Mouse (Mus musculus) kidney, postnatal 0 days (tissue): Measurements from ENCODE around the gene Gosr2. TPM values are rescaled to one million over a fixed set of nuclear protein-coding genes. Genes with fewer than 3 reads are reported as not detected.

Source experiments
- ATAC-seq: fragments of 200-750 bp; cut with Nextera tagmentation; replicated peaks from 2 replicates; pipeline ENCODE4 v1.8.0; 2017; ENCODE audit warnings: low read depth, moderate number of reproducible peaks, moderate TSS enrichment, moderate library complexity; ENCODE audit not compliant: low FRiP score
- DNase-seq: peaks from one replicate; pipeline ENCODE4 v3.0.0-alpha.2; 2016; ENCODE audit warnings: low spot score
- H3K27ac ChIP-seq: fragments of 300-500 bp; sonication (generic); 2 replicates; pipeline ENCODE4 v1.5.1; 2014; ENCODE audit warnings: mild to moderate bottlenecking
- H3K27me3 ChIP-seq: fragments of 300-500 bp; sonication (generic); 2 replicates; pipeline ENCODE4 v1.6.1; 2014; ENCODE audit warnings: low read length, mixed read lengths; ENCODE audit not compliant: insufficient read depth
- H3K36me3 ChIP-seq: fragments of 300-500 bp; sonication (generic); 2 replicates; pipeline ENCODE4 v1.6.1; 2014; ENCODE audit warnings: low read length, mixed read lengths; ENCODE audit not compliant: insufficient read depth
- H3K4me1 ChIP-seq: fragments of 300-500 bp; sonication (generic); replicated peaks from 2 replicates; pipeline ENCODE4 v1.6.1; 2014; ENCODE audit warnings: antibody characterized with exemption, low read length, mixed read lengths; ENCODE audit not compliant: insufficient read depth
- H3K4me2 ChIP-seq: fragments of 300-500 bp; sonication (generic); 2 replicates; pipeline ENCODE4 v1.6.1; 2014; ENCODE audit warnings: mild to moderate bottlenecking, low read length, moderate library complexity, mixed read lengths
- H3K4me3 ChIP-seq: fragments of 300-500 bp; sonication (generic); replicated peaks from 2 replicates; pipeline ENCODE4 v1.5.1; 2014; ENCODE audit warnings: low read depth, low read length
- H3K9ac ChIP-seq: fragments of 300-500 bp; sonication (generic); 2 replicates; pipeline ENCODE4 v1.6.1; 2014; ENCODE audit warnings: low read depth, low read length
- H3K9me3 ChIP-seq: fragments of 300-500 bp; sonication (generic); replicated peaks from 2 replicates; pipeline ENCODE4 v1.6.1; 2016; ENCODE audit warnings: low read length, inconsistent platforms, mixed read lengths
- CTCF ChIP-seq: IDR thresholded peaks from 2 replicates; pipeline ENCODE4 v1.5.1; 2016; ENCODE audit warnings: antibody characterized with exemption, low read depth, mild to moderate bottlenecking, moderate library complexity
- WGBS: fragments of 180-500 bp; shearing (Covaris S2); extraction: QIAGEN DNeasy Blood & Tissue Kit; methylation state at CpG from one replicate; pipeline ENCODE4 v1.1.7; 2014; 5-methylcytosine and 5-hydroxymethylcytosine counted together
- polyA plus RNA-seq: library from polyadenylated mRNA; unstranded; fragments of >200 nt; fragmentation: Nextera tagmentation; extraction: Ambion mirVana; gene quantifications from 2 replicates; pipeline ENCODE4 v1.2.1, GENCODE M21; 2015

The Gosr2 gene
- polyA plus RNA-seq, 1 experiment from 2014 or later = 87.0 TPM

- no peak overlapping the region for H3K9ac ChIP-seq
- ATAC-seq = no peak
- no peak overlapping the region for H3K27ac ChIP-seq
- no peaks in the 10 kb centered on the region for H3K27me3 ChIP-seq
- H3K4me1 ChIP-seq = peaks cover 5% of the 10 kb centered on the region; the same call in 1 of the 2 replicates
- H3K4me3 ChIP-seq = no peak overlapping the region
- no peak for DNase-seq
- no peaks in the 10 kb centered on the region for H3K36me3 ChIP-seq
- WGBS = 61% methylated on average over 9 of the region's 9 CpGs
- no peaks in the 10 kb centered on the region for H3K9me3 ChIP-seq
- no peak overlapping the region for H3K4me2 ChIP-seq
- no peak for TF ChIP-seq CTCF
Measured at GRCm38 (mm10) chr11:103716971-103717370, 19.3 kb upstream of the Gosr2 start.

GRCm38 (mm10) chr11:103714074-103714473 is 16.4 kb upstream of the Gosr2 start:
- TF ChIP-seq CTCF = no peak
- ATAC-seq = no peak
- DNase-seq = no peak
- Histone ChIP-seq H3K27me3 (no peaks in the 10 kb centered on the region), H3K4me3 (no peak overlapping the region), H3K27ac (no peak overlapping the region), H3K4me1 (peaks cover 2% of the 10 kb centered on the region; the same call in 1 of the 2 replicates), H3K36me3 (no peaks in the 10 kb centered on the region), H3K9me3 (no peaks in the 10 kb centered on the region), H3K4me2 (no peak overlapping the region), H3K9ac (no peak overlapping the region)
- 80% methylated on average over 2 of the region's 2 CpGs for WGBS

- Histone ChIP-seq H3K4me2 (no peak overlapping the region; the same call in 1 of the 2 replicates), H3K9ac (no peak overlapping the region), H3K4me3 (no peak overlapping the region), H3K27me3 (no peaks in the 10 kb centered on the region), H3K27ac (peak overlapping the region; percentile 34; the same call in 1 of the 2 replicates), H3K4me1 (peaks cover 2% of the 10 kb centered on the region; the same call in 1 of the 2 replicates), H3K36me3 (no peaks in the 10 kb centered on the region), H3K9me3 (no peaks in the 10 kb centered on the region)
- WGBS = 32% methylated on average over 28 of the region's 28 CpGs
- DNase-seq (no peak), ATAC-seq (peak; percentile 72)
- TF ChIP-seq CTCF = no peak
Measured at GRCm38 (mm10) chr11:103711851-103712587, 14.3 kb upstream of the Gosr2 start.

- Histone ChIP-seq H3K4me2 (no peak overlapping the region), H3K9me3 (no peaks in the 10 kb centered on the region), H3K4me1 (peaks cover 2% of the 10 kb centered on the region; the same call in 1 of the 2 replicates), H3K27ac (peak overlapping the region; percentile 8; the same call in 1 of the 2 replicates), H3K36me3 (no peaks in the 10 kb centered on the region), H3K9ac (no peak overlapping the region), H3K4me3 (no peak overlapping the region), H3K27me3 (no peaks in the 10 kb centered on the region)
- ATAC-seq (no peak), DNase-seq (no peak)
- 63% methylated on average over 1 of the region's 1 CpGs for WGBS
- no peak for TF ChIP-seq CTCF
Measured at GRCm38 (mm10) chr11:103709982-103710381, 12.3 kb upstream of the Gosr2 start.

GRCm38 (mm10) chr11:103707005-103707404 is 9.3 kb upstream of the Gosr2 start:
- no peak for TF ChIP-seq CTCF
- DNase-seq = peak; percentile 61
- Histone ChIP-seq H3K9me3 (no peaks in the 10 kb centered on the region), H3K27me3 (no peaks in the 10 kb centered on the region), H3K36me3 (no peaks in the 10 kb centered on the region), H3K9ac (no peak overlapping the region), H3K4me3 (no peak overlapping the region), H3K27ac (peak overlapping the region; percentile 1; the same call in 1 of the 2 replicates), H3K4me2 (no peak overlapping the region), H3K4me1 (peaks cover 2% of the 10 kb centered on the region; the same call in 1 of the 2 replicates)
- ATAC-seq = 0 out of 2 replicates have a peak, but pooled peaks have one; percentile 37
- WGBS = 28% methylated on average over 8 of the region's 8 CpGs

- H3K27ac ChIP-seq = peak overlapping the region; percentile 98
- DNase-seq = peak; percentile 33
- peak overlapping the region; percentile 85; the same call in 1 of the 2 replicates for H3K9ac ChIP-seq
- 71% methylated on average over 2 of the region's 2 CpGs for WGBS
- H3K4me2 ChIP-seq = peak overlapping the region; percentile 58
- ATAC-seq = no peak
- no peaks in the 10 kb centered on the region for H3K27me3 ChIP-seq
- no peaks in the 10 kb centered on the region for H3K36me3 ChIP-seq
- peak overlapping the region; percentile 94 for H3K4me3 ChIP-seq
- H3K9me3 ChIP-seq = no peaks in the 10 kb centered on the region
- no peak for TF ChIP-seq CTCF
- H3K4me1 ChIP-seq = no peaks in the 10 kb centered on the region
Measured at GRCm38 (mm10) chr11:103698226-103698625, 528 bp upstream of the Gosr2 start.
